Mouse (Mus musculus) spleen, adult 2 months (tissue): ENCODE results near the gene Exosc7.

Experiments used
- CTCF ChIP-seq: fragments of 200-500 bp; IDR thresholded peaks from 2 replicates; pipeline ENCODE4 v1.5.1; 2011; ENCODE audit warnings: mild to moderate bottlenecking, inconsistent platforms; ENCODE audit not compliant: insufficient read depth, insufficient read length, insufficient replicate concordance; ENCODE audit errors: extremely low read depth
- POLR2A ChIP-seq: fragments of 200-500 bp; IDR thresholded peaks from 2 replicates; pipeline ENCODE4 v1.6.1; 2011; ENCODE audit warnings: low read depth, low read length, inconsistent platforms

- TF ChIP-seq POLR2A, result no peak
- TF ChIP-seq CTCF, result no peak
These were observed 11.5 kb downstream of the Exosc7 start for GRCm38 (mm10) chr9:123124413-123124981.
